Mouse (Mus musculus): Measurements from ENCODE around the gene Herpud2.
A peak's percentile ranks its signal among the peaks of the same experiment; 100 is the strongest.
"Not testable (repeated sequence)": the region's sequence is repeated elsewhere in the genome, so short reads cannot be mapped to it uniquely, and the experiment has no call there.

The Herpud2 gene

DNA sequence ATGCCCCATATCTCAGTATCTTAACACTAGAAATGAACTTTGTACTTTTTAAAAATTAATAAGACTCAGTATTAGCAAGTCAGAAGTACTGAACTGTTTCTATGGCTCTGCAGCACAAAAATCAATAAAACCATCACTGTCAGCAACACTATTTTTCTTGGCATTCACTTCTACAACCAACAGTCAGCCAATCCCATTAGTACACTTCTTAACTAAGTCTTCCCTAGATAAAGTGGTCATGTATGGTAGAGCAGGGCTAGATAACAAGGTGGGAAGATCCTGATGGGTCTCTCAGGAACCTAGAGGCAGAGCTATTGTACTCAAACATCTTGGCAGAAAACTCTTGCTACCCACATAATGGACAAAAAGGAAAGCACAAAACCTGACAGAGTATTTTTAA, 7.7 kb downstream of the Herpud2 start:
- DNase-seq: no peak

DNA sequence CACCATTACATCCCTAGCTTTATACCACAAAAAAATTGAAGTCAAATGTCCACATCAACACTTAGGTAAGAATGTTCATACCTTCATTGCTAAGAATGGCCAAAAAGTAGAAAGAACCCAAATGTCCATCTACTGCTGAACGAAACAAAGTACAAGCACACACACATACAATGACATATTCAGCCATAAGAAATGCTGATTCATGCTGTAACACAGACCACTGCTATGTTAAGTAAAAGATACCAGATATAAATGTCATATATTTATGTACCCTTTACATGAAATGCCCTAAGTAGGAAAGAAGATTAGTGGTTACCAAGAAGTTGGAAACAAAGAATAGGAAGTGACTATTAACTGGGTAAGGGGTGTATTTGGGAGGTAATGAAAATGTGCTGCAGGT, 8.6 kb downstream of the Herpud2 start:
- no peak for DNase-seq

DNA sequence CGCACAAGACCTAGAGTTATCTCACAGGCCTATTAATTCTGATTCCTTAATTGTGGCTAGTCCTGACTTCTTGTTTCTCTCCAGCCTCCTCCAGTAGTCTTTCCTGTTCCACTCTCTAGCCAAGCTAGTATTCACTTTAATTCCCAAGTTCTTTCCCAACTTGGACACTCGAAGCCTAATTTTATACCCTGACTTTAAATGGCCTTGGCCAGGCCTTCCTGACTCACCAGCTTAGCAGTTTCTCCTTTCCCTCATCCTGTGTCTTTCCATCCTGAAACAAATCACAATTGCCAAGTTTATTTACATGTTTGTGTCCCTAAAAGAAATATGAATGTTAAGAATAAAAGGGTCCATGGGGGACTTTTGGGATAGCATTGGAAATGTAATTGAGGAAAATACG, 9.6 kb downstream of the Herpud2 start:
- DNase-seq: no peak

DNA sequence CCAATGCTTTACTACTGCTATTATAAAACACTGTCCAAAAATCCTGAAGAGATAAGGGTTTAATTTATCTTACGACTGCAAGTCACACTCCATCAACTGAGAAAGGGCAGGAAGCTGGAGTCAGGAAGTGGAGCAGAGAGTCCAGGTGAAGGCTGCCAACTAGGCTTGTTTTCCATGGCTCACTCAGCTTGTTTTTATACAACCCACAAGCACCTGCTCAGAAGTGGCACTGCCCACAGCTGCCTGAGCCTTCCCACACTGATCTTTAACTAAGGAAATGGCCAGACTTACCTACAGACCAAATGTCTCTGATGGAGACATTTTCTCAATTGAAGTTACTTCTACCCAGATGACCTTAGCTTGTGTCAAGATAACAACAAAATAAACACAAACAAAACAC, 11.3 kb downstream of the Herpud2 start:
- peak; percentile 27 for DNase-seq

DNA sequence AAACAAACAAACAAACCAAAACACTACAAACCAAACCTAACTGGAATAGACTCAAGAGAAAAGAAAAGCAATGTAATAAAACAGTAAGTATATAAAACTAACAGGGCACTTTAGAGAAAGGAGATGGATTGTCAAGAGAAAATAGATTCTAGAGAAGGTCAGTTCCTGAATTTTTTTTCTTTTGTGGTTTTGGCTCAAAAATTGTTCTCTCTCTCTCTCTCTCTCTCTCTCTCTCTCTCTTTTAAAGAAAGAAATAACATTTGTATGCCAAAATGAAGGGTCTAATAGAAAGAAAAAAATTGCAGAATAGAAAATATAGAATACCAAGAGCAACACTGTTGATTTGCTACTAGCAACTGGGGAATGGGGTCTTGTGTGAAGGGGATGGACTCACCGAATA, 12.7 kb downstream of the Herpud2 start:
- DNase-seq: no peak

DNA sequence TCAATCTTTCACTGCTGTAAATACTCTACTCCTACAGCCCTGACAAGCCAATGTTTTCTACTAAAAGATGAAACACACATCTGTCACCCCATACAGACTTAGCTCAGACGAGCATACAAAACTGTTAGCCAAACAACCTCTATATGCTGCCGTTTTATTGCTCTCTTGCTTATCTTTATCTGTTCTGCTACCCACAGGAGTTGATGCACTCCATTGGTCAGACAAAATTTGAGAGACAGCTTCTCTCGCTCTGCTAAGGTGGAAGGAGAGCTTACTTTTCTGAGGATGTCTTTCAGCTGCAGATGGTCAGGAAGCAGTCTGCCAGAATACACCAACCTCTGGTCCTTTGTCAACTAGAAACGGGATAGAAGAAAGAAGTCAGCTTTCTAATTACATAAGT, 18.7 kb downstream of the Herpud2 start:
- DNase-seq: no peak

DNA sequence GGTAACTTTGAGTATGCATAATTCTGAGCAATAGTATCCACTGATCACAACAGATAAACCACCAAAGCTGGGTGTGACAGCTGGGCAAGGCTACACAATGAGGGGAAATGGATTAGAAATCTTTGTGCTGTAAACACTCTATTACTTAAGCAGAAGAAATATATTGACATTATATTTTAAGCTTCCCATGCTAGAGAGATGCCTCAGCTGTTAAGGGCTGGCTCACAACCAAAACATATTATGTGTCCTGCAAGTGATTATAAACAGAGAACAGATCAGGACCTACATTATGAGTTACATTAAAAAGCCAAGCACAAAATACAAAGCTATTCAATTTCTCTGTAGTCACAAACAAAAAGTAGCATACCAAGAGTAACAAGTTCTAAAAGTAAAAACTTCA, 19.4 kb downstream of the Herpud2 start:
- DNase-seq: no peak

DNA sequence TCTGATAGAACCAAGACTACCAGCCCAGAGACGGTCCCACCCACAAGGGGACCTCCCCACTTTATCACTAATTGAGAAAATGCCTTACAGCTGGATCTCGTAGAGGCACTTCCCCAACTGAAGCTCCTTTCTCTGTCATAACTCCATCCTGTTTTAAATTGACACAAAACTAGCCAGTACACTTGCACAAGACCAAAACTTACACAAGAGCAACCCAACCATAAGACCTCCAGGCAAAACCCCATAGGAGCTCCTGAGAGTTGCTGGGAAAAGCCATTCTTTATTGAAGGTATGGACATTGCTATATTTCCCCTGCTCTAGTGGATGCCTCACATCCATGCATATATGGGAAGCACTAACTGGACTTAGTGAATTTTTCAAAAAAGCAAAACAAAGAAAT, 27.6 kb downstream of the Herpud2 start:
- DNase-seq: no peak

DNA sequence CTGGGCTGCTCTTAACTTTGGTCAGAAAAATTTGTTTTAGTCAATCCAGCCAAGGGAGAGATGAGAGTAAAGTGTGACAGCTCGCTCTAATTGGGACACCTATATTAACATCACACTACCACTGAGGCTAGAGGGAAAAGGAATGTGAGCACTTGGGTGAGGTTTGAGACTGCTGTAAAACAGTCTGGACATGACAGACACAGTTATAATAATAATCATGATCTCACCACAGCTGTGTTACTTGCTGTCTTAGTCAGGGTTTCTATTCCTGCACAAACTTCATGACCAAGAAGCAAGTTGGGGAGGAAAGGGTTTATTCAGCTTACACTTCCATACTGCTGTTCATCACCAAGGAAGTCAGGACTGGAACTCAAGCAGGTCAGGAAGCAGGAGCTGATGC, 28.0 kb downstream of the Herpud2 start:
- DNase-seq: not testable (repeated sequence)

DNA sequence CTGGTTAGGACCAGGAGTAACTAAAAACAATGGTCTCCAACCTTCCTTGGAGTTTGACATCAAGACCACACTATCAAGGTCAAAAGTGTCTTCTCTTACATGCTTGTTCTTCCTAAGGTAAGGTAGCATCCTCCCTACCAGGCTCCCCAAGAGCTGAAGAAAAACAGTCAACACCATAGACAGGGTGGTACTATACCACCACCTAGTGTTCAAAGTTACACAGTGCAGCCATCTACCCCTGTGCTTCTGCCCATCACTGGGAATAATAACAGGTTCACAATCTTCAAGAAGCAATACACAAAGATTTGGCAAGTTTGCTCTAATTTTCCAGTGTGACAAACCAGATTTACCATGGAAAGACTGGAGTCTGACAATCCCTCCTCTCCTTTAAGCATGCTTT, 47.0 kb downstream of the Herpud2 start:
- DNase-seq: peak; percentile 20

DNA sequence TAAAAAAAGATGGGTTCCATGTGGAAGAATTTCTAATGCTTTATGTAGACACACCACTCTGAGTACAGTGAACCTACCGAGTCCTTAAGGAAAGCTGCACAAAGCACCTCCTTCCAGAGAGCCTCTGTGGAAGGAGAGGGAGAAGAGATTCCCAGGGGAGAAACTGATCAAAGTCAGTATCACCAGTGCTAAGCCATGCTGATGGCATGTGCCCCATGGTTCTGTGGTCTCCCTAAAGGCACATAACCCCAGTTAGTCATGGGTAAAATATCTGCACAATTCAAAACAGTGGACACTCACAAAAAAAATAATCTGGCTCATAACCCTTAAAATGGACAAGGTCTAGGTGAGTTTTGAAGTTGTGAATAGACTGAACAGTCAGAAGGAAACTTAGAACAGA, 48.7 kb downstream of the Herpud2 start:
- DNase-seq: no peak

DNA sequence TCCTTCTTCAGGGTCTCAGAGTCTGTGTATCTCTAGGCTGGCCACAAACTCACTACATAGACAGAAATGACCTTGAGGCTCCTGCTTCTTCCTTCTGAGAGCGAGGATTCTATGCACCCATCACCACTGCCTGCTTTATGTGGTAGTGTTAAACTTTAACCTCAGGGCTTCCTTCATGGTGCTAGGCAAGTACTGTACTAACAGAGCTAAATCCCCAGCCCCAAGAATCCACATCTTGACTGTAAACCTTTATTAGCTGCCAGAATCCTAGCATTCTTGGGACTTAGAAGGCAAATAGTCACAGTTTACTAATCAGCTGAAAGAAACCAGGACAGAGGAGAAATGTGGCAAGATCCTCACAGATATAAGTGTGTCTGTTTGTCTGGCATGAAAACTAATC, 60.8 kb downstream of the Herpud2 start:
- DNase-seq: no peak

DNA sequence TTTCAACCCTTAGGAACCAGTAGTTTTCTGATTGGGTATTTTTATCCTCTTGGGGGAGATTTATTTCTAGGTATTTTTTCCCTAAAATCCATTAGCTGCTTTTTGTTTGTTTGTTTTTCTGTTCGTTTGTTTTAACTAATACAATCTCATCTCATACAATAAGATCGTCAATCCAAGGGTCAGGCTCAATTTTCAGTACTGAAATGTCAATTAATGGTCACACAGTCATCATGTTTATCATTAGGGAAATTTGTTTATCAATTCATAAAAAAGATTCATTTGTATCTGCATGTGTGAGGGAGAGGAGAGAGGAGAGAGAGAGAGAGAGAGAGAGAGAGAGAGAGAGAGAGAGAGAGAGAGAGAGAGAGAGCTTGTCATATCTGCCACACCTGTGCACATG, 62.5 kb downstream of the Herpud2 start, which contains the start of gene Gm10181:
TSS of gene Gm10181 (plus strand) at position 301 of the 400 bp plus-strand sequence.
- no peak for DNase-seq

DNA sequence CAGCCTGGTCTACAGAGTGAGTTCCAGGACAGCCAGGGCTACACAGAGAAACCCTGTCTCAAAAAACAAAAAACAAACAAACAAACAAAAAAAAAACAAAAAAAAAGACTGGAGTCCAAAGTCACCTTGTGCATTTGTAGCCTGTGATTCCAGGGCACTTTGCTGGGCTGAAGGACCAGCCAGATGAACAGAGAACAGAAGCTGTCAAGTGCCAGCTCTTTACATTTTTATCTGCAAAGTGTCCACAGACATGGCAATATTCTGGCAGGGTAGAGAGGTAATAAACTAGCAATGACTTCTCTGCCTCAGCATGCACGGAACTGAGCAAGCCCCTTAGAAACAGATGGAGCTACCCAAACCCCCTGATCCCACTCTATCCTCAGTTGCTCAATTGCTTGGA, 75.1 kb downstream of the Herpud2 start:
- DNase-seq: no peak

DNA sequence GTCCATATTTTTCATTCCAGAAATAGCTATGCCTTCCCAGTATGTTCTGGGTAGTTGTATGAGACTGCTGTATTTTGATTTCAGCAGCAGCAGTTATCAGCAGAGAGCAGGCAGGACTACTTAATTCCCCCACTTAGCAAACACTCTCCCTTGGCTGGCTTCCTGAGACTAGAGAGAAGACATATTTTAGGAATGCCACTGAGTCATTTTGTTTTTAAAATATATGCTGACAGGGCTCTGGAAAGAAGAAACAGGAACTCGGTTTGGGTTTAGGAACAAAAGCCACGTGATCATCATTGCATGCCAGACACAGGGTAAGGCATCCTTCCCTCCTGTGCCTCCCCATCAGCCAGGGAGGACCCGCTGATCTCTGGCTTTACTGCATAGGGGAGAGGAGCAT, 75.6 kb downstream of the Herpud2 start:
- DNase-seq: no peak

DNA sequence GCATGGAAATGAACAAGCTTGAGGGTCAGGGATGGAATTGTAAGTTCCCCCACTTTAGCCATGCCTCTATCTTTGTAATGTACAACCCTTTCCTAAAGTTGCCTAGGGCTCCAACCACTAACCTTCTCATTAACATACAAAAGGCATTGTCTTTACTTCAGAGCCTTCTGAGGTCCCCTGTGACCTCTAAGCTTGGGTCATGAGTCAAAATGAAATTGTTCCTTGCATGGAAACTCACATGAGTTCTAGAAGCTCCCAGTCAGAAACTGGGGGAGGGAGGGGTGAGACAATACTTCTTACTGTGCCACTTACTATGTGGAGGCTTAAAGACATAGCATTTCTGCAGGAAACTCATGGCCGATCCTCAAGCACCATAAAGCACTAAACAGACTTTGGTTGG, 79.0 kb downstream of the Herpud2 start:
- no peak for DNase-seq

DNA sequence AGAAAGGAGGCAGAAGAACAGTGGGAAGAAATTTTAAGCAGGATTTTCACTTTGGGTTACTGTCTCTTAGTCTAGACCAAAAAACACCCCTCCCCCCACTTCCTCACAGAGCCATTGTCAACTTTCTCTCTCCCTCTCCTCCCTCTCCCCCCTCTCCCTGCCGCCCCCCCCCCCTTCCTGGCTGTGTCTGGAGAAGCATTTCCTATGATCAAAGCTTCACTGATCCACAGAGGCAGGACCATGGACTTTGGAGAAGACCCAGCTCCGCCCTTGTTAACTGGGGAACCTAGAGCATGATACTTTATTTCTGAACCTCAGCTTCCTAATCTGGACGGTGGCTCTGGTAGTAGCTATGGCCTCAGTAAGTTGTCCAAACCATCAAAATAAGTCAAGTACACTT, 92.9 kb downstream of the Herpud2 start:
- DNase-seq: no peak

Data from kidney, adult 18-20 months (tissue).